Mouse (Mus musculus) heart, adult 18-20 months (tissue): ENCODE data around the gene Dnajc5. TPM values are rescaled to one million over a fixed set of nuclear protein-coding genes. Genes with fewer than 3 reads are reported as not detected.

Experiments
- microRNA-seq, 2 experiments: library from miRNA; unstranded; fragments of <30 nt; microRNA quantifications; one replicate each; pipeline ENCODE4 v1.2.0; 2022
- total RNA-seq, 2 experiments: library from RNA; stranded (reverse); gene quantifications; 2 replicates each; pipeline ENCODE4 v1.2.3; 2021

The Dnajc5 gene
- total RNA-seq, 2 experiments from 2014 or later = 59.0 to 64.0 TPM

Small RNA genes lying within 50 kb of the gene (microRNA-seq; reads per million reads assigned to microRNA genes)
- 0 reads per million in 2 experiments for gene Mir7006

Other genes with a start within 250 kb of the Dnajc5 start
- gene Gmeb2, start 232.4 kb upstream of the Dnajc5 start, total RNA-seq = 1 to 10 TPM; 8.9 to 9.5 TPM
- gene Stmn3, start 206.0 kb upstream of the Dnajc5 start, total RNA-seq = under 1 TPM in 1 of 2 experiments, not detected in 1; 0.41 TPM
- gene Rtel1, start 200.7 kb upstream of the Dnajc5 start, total RNA-seq = 10 to 100 TPM in 1 of 2 experiments, 1 to 10 TPM in 1; 7.2 to 11.3 TPM
- 10 to 100 TPM; 15.3 to 18.0 TPM for gene Zgpat, start 155.6 kb upstream of the Dnajc5 start, total RNA-seq
- 10 to 100 TPM; 50.7 to 65.7 TPM for gene Arfrp1, start 155.1 kb upstream of the Dnajc5 start, total RNA-seq
- gene Lime1, start 140.4 kb upstream of the Dnajc5 start, total RNA-seq = 1 to 10 TPM; 3.3 to 6.3 TPM
- 10 to 100 TPM in 1 of 2 experiments, 1 to 10 TPM in 1; 9.4 to 11.2 TPM for gene Zbtb46, start 61.1 kb upstream of the Dnajc5 start, total RNA-seq
- gene Abhd16b, start 27.3 kb upstream of the Dnajc5 start, total RNA-seq = not detected
- 10 to 100 TPM; 63.9 to 65.2 TPM for gene Tpd52l2, start 23.3 kb upstream of the Dnajc5 start, total RNA-seq
- gene Uckl1, start 64.4 kb downstream of the Dnajc5 start, total RNA-seq = 10 to 100 TPM; 32.5 to 34.1 TPM
- 10 to 100 TPM; 35.9 to 37.7 TPM for gene Prpf6, start 71.4 kb downstream of the Dnajc5 start, total RNA-seq
- gene Zfp512b, start 72.3 kb downstream of the Dnajc5 start, total RNA-seq = 10 to 100 TPM in 1 of 2 experiments, 1 to 10 TPM in 1; 9.7 to 10.8 TPM
- gene Samd10, start 78.7 kb downstream of the Dnajc5 start, total RNA-seq = 1 to 10 TPM; 1.6 to 2.3 TPM
- not detected for gene Gm29797, start 136.5 kb downstream of the Dnajc5 start, total RNA-seq
- 10 to 100 TPM; 38.7 to 49.6 TPM for gene Sox18, start 151.2 kb downstream of the Dnajc5 start, total RNA-seq
- 1 to 10 TPM; 5.1 to 5.8 TPM for gene Tcea2, start 159.8 kb downstream of the Dnajc5 start, total RNA-seq
- gene Rgs19, start 173.5 kb downstream of the Dnajc5 start, total RNA-seq = 1 to 10 TPM; 7.4 to 7.7 TPM
- not detected for gene Lkaaear1, start 178.0 kb downstream of the Dnajc5 start, total RNA-seq
- gene Oprl1, start 194.5 kb downstream of the Dnajc5 start, total RNA-seq = not detected
- not detected for gene Myt1, start 242.8 kb downstream of the Dnajc5 start, total RNA-seq